Mouse (Mus musculus) gastrocnemius, postnatal 14 days (tissue): ENCODE data around the gene Zfp784. TPM values are rescaled to one million over a fixed set of nuclear protein-coding genes. Genes with fewer than 3 reads are reported as not detected.
"Not testable (repeated sequence)": the region's sequence is repeated elsewhere in the genome, so short reads cannot be mapped to it uniquely, and the experiment has no call there.

Experiments used
- DNase-seq: peaks from one replicate; pipeline ENCODE4 v3.0.0; 2021; ENCODE audit warnings: mixed read lengths
- intact Hi-C: fragments of 180-260 bp; cut with DNase I; formaldehyde crosslinking; loops from one replicate; pipeline ENCODE4 v1.15.1; 2025; ENCODE audit warnings: low total_unique reads
- total RNA-seq, 2 experiments: library from RNA; stranded (reverse); gene quantifications; 2 replicates each; pipeline ENCODE4 v1.2.3; 2021

Gene Zfp784
- total RNA-seq, 2 experiments from 2014 or later = 4.3 to 5.0 TPM

DNA sequence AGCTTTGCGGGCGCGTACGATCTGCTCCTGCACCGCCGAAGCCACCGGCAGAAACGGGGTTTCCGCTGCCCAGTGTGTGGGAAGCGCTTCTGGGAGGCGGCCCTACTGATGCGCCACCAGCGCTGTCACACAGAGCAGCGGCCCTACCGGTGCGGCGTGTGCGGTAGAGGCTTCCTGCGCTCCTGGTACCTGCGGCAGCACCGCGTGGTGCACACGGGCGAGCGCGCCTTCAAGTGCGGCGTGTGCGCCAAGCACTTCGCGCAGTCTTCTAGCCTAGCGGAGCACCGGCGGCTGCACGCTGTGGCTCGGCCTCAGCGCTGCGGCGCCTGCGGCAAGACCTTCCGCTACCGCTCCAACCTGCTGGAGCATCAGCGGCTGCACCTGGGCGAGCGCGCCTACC lies 6.8 kb downstream of the Zfp784 start:
- DNase-seq = no peak

GRCm38 (mm10) chr7:5030554-5031275 lies 7.5 kb downstream of the Zfp784 start:
- intact Hi-C loops = no loop called here
- no peak for DNase-seq

More for the DNA sequence above, 6.8 kb downstream of the Zfp784 start:
- intact Hi-C loops = no loop called here

- intact Hi-C loops = no loop called here
- no peak for DNase-seq
These were observed 8.3 kb downstream of the Zfp784 start for GRCm38 (mm10) chr7:5029946-5030345.

DNA sequence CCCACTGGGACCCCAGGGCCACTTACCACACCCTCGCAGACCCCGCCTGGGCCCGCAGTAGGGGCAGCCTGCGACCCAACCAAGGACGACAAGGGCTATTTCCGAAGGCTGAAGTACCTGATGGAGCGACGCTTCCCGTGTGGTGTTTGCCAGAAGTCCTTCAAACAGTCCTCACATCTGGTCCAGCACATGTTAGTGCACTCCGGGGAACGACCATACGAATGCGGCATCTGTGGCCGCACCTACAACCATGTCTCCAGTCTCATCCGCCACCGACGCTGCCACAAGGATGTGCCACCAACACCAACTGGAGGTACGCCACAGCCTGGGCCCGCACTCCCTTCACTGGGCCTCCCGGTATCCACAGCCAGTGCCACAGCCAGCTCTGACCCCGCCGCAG lies 8.7 kb downstream of the Zfp784 start:
- intact Hi-C loops = no loop called here
- no peak for DNase-seq

- intact Hi-C loops = no loop called here
- no peak for DNase-seq
These were observed 17.0 kb downstream of the Zfp784 start for GRCm38 (mm10) chr7:5021197-5021596.

- DNase-seq = no peak
These were observed 17.6 kb downstream of the Zfp784 start for GRCm38 (mm10) chr7:5020685-5021084.

DNA sequence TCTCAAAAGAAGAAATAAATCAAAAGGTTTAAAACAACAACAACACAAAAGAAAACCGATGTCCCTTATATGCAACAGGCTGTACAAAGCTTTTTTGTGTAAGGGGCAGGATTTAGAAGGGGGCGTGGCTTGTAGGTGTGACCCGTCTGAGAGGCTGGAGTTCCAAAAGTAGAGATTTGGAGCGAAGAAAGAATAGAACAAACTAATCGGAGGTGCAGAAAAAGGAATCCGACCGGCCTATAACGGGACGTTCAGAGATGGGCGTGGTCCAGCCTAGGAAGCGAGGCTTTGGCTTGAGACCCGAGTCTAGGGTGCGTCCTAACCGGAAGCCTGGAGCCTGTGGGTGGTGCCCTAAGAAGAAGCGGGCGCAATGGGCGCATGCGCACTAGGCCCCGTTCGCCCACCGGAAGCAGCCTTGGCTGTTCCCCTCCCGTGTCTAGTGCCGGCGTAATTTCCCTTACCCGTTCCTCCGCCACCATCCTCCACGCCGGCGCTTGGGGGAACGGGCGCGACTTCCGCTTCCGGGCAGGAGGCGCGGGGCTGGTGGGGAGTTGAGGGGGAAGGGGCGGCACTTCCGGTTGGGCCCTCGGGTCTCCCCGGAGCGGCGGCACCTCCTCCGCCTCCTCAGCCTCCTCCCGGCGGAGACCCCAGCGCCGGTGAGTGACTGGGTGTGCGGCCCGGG lies 18.1 kb downstream of the Zfp784 start, which contains the start of the genes Zfp865 and Ccdc106:
TSS of gene Zfp865 (plus strand) at position 377 of the 682 bp plus-strand sequence.
TSS of gene Ccdc106 (plus strand) at position 554 of the 682 bp plus-strand sequence.
- intact Hi-C loops = loop anchor here (5.0 kb wide), 1 partner anchor 32 kb away; the partner anchor contains the start of gene Zfp580
- DNase-seq = peak; percentile 99

More at GRCm38 (mm10) chr7:5020685-5021084, 17.6 kb downstream of the Zfp784 start:
- intact Hi-C loops = no loop called here

GRCm38 (mm10) chr7:5019576-5019975 lies 18.7 kb downstream of the Zfp784 start:
- DNase-seq = not testable (repeated sequence)
- intact Hi-C loops = loop anchor here (5.0 kb wide), 1 partner anchor 33 kb away; the partner anchor contains the start of gene Zfp580

DNA sequence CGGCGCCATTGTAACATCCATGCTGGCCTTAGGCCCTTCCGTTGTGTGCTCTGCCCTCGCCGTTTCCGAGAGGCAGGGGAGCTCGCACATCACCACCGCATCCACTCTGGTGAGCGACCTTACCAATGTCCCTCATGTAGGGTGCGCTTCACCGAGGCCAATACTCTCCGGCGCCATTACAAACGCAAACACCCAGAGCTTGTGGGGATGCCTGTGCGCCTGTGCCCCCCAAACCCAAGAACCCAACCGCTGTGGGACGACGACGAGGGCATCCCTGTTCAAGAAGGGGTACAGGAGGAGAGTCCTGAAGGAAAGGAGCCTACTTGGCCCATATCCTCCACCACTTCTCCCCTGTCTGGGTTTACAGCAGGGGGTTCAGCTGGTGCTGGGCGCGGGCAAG lies 20.3 kb downstream of the Zfp784 start:
- intact Hi-C loops = loop anchor here (5.0 kb wide), 1 partner anchor 34 kb away; the partner anchor contains the start of gene Zfp580
- DNase-seq = no peak

GRCm38 (mm10) chr7:5017352-5017751 lies 20.9 kb downstream of the Zfp784 start:
- DNase-seq = peak; percentile 41
- intact Hi-C loops = loop anchor here (5.0 kb wide), 1 partner anchor 35 kb away; the partner anchor contains the start of gene Zfp580

GRCm38 (mm10) chr7:5016920-5017319 lies 21.3 kb downstream of the Zfp784 start:
- no peak for DNase-seq
- intact Hi-C loops = loop anchor here (5.0 kb wide), 1 partner anchor 35 kb away; the partner anchor contains the start of gene Zfp580

GRCm38 (mm10) chr7:5016057-5016456 lies 22.2 kb downstream of the Zfp784 start:
- intact Hi-C loops = loop anchor here (5.0 kb wide), 1 partner anchor 36 kb away; the partner anchor contains the start of gene Zfp580
- DNase-seq = no peak

DNA sequence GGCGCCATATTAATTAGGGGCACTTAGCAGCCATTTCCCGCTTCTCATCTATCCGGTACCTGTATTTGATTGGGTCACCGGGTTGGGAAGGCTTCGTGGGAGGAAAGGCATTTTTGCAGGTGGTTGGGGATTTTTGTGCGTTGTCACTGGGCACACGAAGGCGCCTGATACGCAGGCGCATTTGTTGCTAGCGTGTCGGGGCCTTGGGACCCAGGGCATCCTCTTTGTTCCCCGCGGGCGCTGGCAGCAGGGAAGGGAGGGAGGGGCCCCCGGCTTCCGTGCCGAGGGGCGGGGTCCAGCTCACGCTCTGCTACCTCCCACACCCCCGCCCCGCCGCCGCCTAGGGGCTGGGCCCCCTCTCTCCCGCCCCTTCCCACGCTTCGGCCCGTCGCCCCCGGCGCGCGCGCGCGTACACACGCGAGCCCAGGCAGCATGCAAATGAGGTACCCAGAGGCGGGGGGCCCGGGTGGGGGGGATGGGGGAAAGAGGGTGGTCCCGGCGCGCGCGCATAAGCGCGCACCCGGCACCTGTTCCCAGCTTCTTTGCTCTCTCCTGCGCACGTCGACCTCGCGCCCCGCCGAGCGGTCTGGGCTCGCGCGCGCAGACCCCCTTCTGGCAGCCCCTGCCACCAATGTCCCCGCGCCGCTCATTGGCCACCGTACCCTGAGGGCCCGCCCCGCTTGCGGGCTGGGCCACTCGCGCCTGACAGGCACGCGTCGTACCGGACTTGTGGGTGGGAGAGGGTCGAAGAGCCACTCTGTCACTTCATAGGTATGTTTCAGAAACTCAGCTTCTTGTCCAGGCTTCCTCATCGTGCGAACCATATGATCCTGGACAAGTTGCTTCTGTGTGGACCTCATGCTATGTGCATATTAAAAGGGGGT lies 22.9 kb downstream of the Zfp784 start, which contains the start of gene Gm44973:
TSS of gene Gm44973 (plus strand) at position 379 of the 884 bp plus-strand sequence.
- intact Hi-C loops = loop anchor here (5.0 kb wide), 1 partner anchor 37 kb away; the partner anchor contains the start of gene Zfp580
- peak; percentile 96 for DNase-seq

- intact Hi-C loops = loop anchor here (5.0 kb wide), 1 partner anchor 38 kb away; the partner anchor contains the start of gene Zfp580
- peak; percentile 95 for DNase-seq
These were observed 23.8 kb downstream of the Zfp784 start, which contains the start of the genes Zfp524 and Fiz1 for GRCm38 (mm10) chr7:5014251-5015117. TSS of gene Zfp524 (plus strand) at chr7:5014415. TSS of gene Fiz1 (minus strand) at chr7:5014697.

DNA sequence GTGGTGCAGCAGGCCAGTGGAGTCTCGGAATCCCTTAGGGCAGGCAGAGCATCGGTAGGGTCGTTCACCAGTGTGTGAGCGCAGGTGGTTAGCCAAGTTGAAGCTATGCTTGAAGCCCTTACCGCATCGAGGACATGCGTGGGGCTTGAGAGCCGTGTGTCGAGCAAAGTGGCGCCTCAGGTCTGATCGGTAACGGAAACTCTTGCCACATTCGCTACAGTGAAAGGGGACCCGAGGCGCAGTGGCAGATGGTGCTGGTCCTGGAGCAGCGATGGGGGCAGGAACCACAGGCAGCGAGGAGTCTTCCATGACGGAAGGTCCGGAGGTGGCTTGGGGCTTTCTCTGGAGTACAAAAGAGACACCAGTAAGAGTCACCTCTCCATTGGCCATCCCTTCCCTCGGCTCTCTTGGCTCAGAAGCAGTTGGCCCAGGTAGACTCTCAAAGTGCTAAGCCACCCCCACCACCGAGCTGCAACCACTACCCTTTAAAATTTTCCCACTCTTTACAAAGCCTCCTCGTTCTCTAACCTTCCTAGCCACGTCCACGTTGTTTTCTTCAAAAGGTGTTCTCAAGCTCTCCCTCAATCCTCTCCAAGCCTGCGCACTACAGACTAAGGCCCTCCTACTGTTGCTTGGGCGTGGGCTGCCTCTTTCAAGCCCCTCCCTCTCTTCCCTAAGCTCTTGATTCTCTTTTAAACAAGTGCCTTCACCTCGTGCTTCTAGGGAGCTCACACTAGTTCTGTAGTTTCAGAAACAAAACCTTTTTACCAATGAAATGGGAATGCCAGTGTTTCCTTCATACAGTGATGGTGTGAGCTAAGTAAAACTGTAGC lies 25.3 kb downstream of the Zfp784 start:
- no peak for DNase-seq
- intact Hi-C loops = no loop called here

- intact Hi-C loops = no loop called here
- DNase-seq = no peak
These were observed 30.0 kb downstream of the Zfp784 start for GRCm38 (mm10) chr7:5008229-5008628.

GRCm38 (mm10) chr7:5002876-5003275 lies 35.4 kb downstream of the Zfp784 start:
- intact Hi-C loops, DNase-seq: not testable (repeated sequence)
